Mouse (Mus musculus) embryonic fibroblast, embryonic 13.5 days (primary cell): Measurements from ENCODE around the gene Ptprq.

ENCODE experiments used
- CTCF ChIP-seq: IDR thresholded peaks from 2 replicates; pipeline ENCODE4 v1.5.1; 2011; ENCODE audit warnings: mild to moderate bottlenecking, control low read depth, low read length, moderate library complexity, borderline replicate concordance; ENCODE audit not compliant: insufficient read depth
- POLR2A ChIP-seq: IDR thresholded peaks from 2 replicates; pipeline ENCODE4 v1.6.1; 2011; ENCODE audit warnings: low read depth, mild to moderate bottlenecking, control low read depth, low read length, moderate library complexity

GRCm38 (mm10) chr10:107698716-107699115, 21.1 kb downstream of the Ptprq start:
- TF ChIP-seq CTCF (no peak), POLR2A (no peak)
